19 mouse cellular contexts compared by ENCODE assay signal in genomic region chr16:64753990-64754742, GRCm38 (mm10). TPM values are rescaled to one million over a fixed set of nuclear protein-coding genes. Genes with fewer than 3 reads are reported as not detected.
DNase-seq lines count a peak whose midpoint lies in the region; ATAC-seq lines count a peak whose summit lies in the region.
"Had no signal": no experiment of that assay in that cellular context is flagged by ENCODE, and none has a peak within 500 bp of the region (broad histone marks: within the 10 kb centered on the region; RNA-seq: fewer than 3 reads in every experiment).

No protein-coding gene starts in this region.

- DNase-seq in forebrain, embryonic 14.5 days (ENCODE audit: low spot score) = no peak
- no peak for DNase-seq in midbrain, embryonic 11.5 days (ENCODE audit: low spot score, missing footprints)
- DNase-seq in neural tube, embryonic 10.5 days (ENCODE audit: extremely low spot score, low spot score) = no peak
- DNase-seq: B cell, adult 2 months; cerebellum, adult 18-20 months; cerebellum, adult 9-10 months; gastrocnemius, postnatal 25 days; heart, adult 2 months had no signal

- no peak overlapping the region for H3K4me2 ChIP-seq in forebrain, embryonic 15.5 days (replicated peaks)
- no peak overlapping the region for H3K4me2 ChIP-seq in forebrain, embryonic 14.5 days (ENCODE audit: low read length)
- H3K4me2 ChIP-seq in midbrain, embryonic 12.5 days (replicated peaks) = no peak overlapping the region
- H3K4me2 ChIP-seq in midbrain, embryonic 11.5 days = no peak overlapping the region
- H3K4me2 ChIP-seq in neural tube, embryonic 12.5 days (replicated peaks) = no peak overlapping the region
- H3K4me2 ChIP-seq: heart, embryonic 13.5 days; hindbrain, embryonic 14.5 days had no signal

- WGBS in forebrain, embryonic 15.5 days = 65% methylated on average over 3 of the region's 3 CpGs
- WGBS in forebrain, embryonic 14.5 days = 62% methylated on average over 3 of the region's 3 CpGs
- WGBS in midbrain, embryonic 12.5 days = 63% methylated on average over 3 of the region's 3 CpGs
- 63% methylated on average over 3 of the region's 3 CpGs for WGBS in midbrain, embryonic 11.5 days
- WGBS in neural tube, embryonic 12.5 days = 67% methylated on average over 3 of the region's 3 CpGs

- no peaks in the 10 kb centered on the region for H3K9me3 ChIP-seq in forebrain, embryonic 15.5 days
- no peaks in the 10 kb centered on the region for H3K9me3 ChIP-seq in forebrain, embryonic 14.5 days (replicated peaks; ENCODE audit: control insufficient read depth, low read length)
- H3K9me3 ChIP-seq in midbrain, embryonic 12.5 days = no peaks in the 10 kb centered on the region
- H3K9me3 ChIP-seq in midbrain, embryonic 11.5 days (ENCODE audit: control insufficient read depth, low read length) = no peaks in the 10 kb centered on the region
- peaks cover 6% of the 10 kb centered on the region; the same call in 1 of the 2 replicates for H3K9me3 ChIP-seq in neural tube, embryonic 12.5 days
- H3K9me3 ChIP-seq: heart, embryonic 10.5 days; heart, embryonic 13.5 days had no signal

- no peaks in the 10 kb centered on the region for H3K36me3 ChIP-seq in forebrain, embryonic 15.5 days
- H3K36me3 ChIP-seq in forebrain, embryonic 14.5 days (ENCODE audit: control insufficient read depth, insufficient read depth, low read length) = no peaks in the 10 kb centered on the region
- no peaks in the 10 kb centered on the region for H3K36me3 ChIP-seq in midbrain, embryonic 12.5 days
- H3K36me3 ChIP-seq in midbrain, embryonic 11.5 days (ENCODE audit: control insufficient read depth, insufficient read depth, low read length) = no peaks in the 10 kb centered on the region
- H3K36me3 ChIP-seq in neural tube, embryonic 12.5 days = no peaks in the 10 kb centered on the region; the same call in 1 of the 2 replicates
- H3K36me3 ChIP-seq: forebrain, embryonic 10.5 days; heart, embryonic 10.5 days; heart, embryonic 13.5 days had no signal

- H3K4me3 ChIP-seq in forebrain, embryonic 15.5 days = no peak overlapping the region
- H3K4me3 ChIP-seq in forebrain, embryonic 14.5 days (ENCODE audit: low read depth, low read length) = no peak overlapping the region
- H3K4me3 ChIP-seq in midbrain, embryonic 12.5 days = no peak overlapping the region
- H3K4me3 ChIP-seq in midbrain, embryonic 11.5 days (ENCODE audit: low read depth, low read length) = no peak overlapping the region
- H3K4me3 ChIP-seq in neural tube, embryonic 12.5 days = no peak overlapping the region
- H3K4me3 ChIP-seq: forebrain, embryonic 10.5 days; heart, adult 2 months; heart, embryonic 10.5 days; heart, embryonic 13.5 days had no signal

- H3K9ac ChIP-seq in forebrain, embryonic 15.5 days (replicated peaks) = no peak overlapping the region
- H3K9ac ChIP-seq in forebrain, embryonic 14.5 days (ENCODE audit: low read length) = no peak overlapping the region
- no peak overlapping the region for H3K9ac ChIP-seq in midbrain, embryonic 12.5 days (replicated peaks)
- no peak overlapping the region for H3K9ac ChIP-seq in midbrain, embryonic 11.5 days (ENCODE audit: low read length)
- no peak overlapping the region for H3K9ac ChIP-seq in neural tube, embryonic 12.5 days
- H3K9ac ChIP-seq: forebrain, postnatal 0 days; heart, embryonic 13.5 days; hindbrain, embryonic 14.5 days had no signal

- H3K27me3 ChIP-seq in forebrain, embryonic 15.5 days = no peaks in the 10 kb centered on the region
- no peaks in the 10 kb centered on the region for H3K27me3 ChIP-seq in forebrain, embryonic 14.5 days (replicated peaks; ENCODE audit: control insufficient read depth, insufficient read depth, low read length)
- H3K27me3 ChIP-seq in midbrain, embryonic 12.5 days = no peaks in the 10 kb centered on the region
- H3K27me3 ChIP-seq in midbrain, embryonic 11.5 days (ENCODE audit: control insufficient read depth, insufficient read depth, low read length) = no peaks in the 10 kb centered on the region
- H3K27me3 ChIP-seq in neural tube, embryonic 12.5 days (replicated peaks) = no peaks in the 10 kb centered on the region
- H3K27me3 ChIP-seq: CH12.LX; heart, embryonic 13.5 days; Patski had no signal

- ATAC-seq in forebrain, embryonic 15.5 days (replicated peaks) = peak; percentile 14; the same call in 1 of the 2 replicates
- no peak for ATAC-seq in forebrain, embryonic 14.5 days
- 0 out of 2 replicates have a peak, but pooled peaks have one; percentile 16 for ATAC-seq in midbrain, embryonic 12.5 days (ENCODE audit: low FRiP score, low read depth)
- no peak for ATAC-seq in midbrain, embryonic 11.5 days (ENCODE audit: low FRiP score)
- peak; percentile 38; the same call in 1 of the 2 replicates for ATAC-seq in neural tube, embryonic 12.5 days (ENCODE audit: low FRiP score, low read depth)
- ATAC-seq in frontal cortex, adult (ENCODE audit: low TSS enrichment) = no peak

- no peak overlapping the region for H3K27ac ChIP-seq in forebrain, embryonic 15.5 days (replicated peaks)
- H3K27ac ChIP-seq in forebrain, embryonic 14.5 days (ENCODE audit: low read depth, low read length) = no peak overlapping the region
- H3K27ac ChIP-seq in midbrain, embryonic 12.5 days (replicated peaks) = no peak overlapping the region
- H3K27ac ChIP-seq in midbrain, embryonic 11.5 days (ENCODE audit: low read depth, low read length) = no peak overlapping the region
- no peak overlapping the region for H3K27ac ChIP-seq in neural tube, embryonic 12.5 days
- H3K27ac ChIP-seq: forebrain, embryonic 10.5 days; heart, adult 2 months; heart, embryonic 10.5 days; heart, embryonic 13.5 days; hindbrain, embryonic 14.5 days had no signal

- H3K4me1 ChIP-seq in forebrain, embryonic 15.5 days = no peaks in the 10 kb centered on the region
- no peaks in the 10 kb centered on the region for H3K4me1 ChIP-seq in forebrain, embryonic 14.5 days (ENCODE audit: control insufficient read depth, insufficient read depth, low read length)
- no peaks in the 10 kb centered on the region for H3K4me1 ChIP-seq in midbrain, embryonic 12.5 days
- no peaks in the 10 kb centered on the region for H3K4me1 ChIP-seq in midbrain, embryonic 11.5 days (ENCODE audit: control insufficient read depth, insufficient read depth, low read length)
- no peaks in the 10 kb centered on the region for H3K4me1 ChIP-seq in neural tube, embryonic 12.5 days
- H3K4me1 ChIP-seq: heart, embryonic 10.5 days had no signal

RNA-seq across cellular contexts. Expression of gene 4930453N24Rik, which starts 16.8 kb away (rescaled TPM):
- polyA plus RNA-seq in forebrain, embryonic 15.5 days (2015; fragmentation: Nextera tagmentation; extraction: Ambion mirVana) = 22.0 and 23.8 TPM in 2 replicates
- 29.9 and 31.5 TPM in 2 replicates for polyA plus RNA-seq in forebrain, embryonic 14.5 days (2014; fragmentation: Nextera tagmentation; extraction: Ambion mirVana)
- polyA plus RNA-seq in midbrain, embryonic 12.5 days (2016; fragmentation: Nextera tagmentation; extraction: Ambion mirVana) = 29.1 and 29.3 TPM in 2 replicates
- 33.0 and 33.3 TPM in 2 replicates for polyA plus RNA-seq in midbrain, embryonic 11.5 days (2014; fragmentation: Nextera tagmentation; extraction: Ambion mirVana)
- polyA plus RNA-seq in neural tube, embryonic 12.5 days (2016; fragmentation: Nextera tagmentation; extraction: Ambion mirVana) = 26.9 and 27.5 TPM in 2 replicates

Comparison
In these comparisons a context has a peak if more than half of its experiments do, and no peak if none do; other contexts are left out.
1. ATAC-seq: peak in forebrain, embryonic 15.5 days (single experiment), midbrain, embryonic 12.5 days (single experiment) and neural tube, embryonic 12.5 days (single experiment); none in forebrain, embryonic 14.5 days (single experiment), midbrain, embryonic 11.5 days (single experiment) and frontal cortex, adult (single experiment).